Mouse (Mus musculus): ENCODE results near the gene Gm11549.
A peak's percentile ranks its signal among the peaks of the same experiment; 100 is the strongest.

The Gm11549 gene

DNA sequence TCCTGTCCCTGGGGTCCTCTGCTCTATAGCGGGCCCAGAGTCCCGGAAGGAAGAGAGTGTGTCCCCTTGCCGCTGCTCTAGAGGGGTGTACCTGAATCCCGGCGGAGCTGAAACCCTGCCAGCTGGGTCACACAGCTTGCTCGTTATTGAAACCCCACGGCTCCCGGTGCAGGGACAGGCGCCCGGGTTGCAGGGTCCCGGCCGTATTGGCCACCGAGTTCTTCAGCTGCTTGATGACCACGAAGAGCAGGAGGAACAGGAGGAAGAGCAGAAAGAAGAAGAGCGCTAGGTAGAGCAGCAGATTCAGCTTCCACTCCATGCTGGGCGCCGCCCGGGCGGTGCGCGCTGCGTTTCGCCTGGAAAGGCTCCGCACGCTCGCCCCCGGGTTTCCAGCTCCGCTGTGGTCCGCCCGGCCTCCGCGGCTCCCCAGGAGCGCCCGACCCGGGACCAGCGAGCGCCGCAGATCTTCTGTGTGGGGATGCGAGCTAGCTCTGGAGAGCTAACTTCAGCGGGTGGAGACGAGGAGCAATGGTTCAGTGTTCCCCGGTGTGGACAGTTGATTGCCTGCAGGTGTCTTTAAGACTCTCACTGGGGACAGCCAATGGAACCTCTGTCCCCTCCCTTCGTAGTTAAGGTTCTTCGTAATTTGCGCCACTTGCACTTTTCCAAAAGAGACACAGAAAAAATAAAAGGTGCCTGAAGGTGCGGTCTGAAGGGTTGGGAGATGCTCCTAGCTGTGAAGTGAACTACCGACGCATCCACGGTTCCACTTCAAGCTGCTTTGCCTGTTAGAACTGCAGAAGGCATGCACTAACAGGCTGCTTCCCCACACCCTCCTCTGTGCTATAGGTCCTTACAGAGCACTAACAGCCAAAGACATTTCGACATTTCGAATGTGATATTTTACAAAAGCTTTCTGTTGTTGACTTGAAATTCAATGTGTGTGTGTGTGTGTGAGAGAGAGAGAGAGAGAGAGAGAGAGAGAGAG, at the start of gene Gm11549:
Gene Gm11549 (minus strand): TSS at position 741 of the 988 bp plus-strand sequence.
- DNase-seq, result peak; percentile 47 to 54

DNA sequence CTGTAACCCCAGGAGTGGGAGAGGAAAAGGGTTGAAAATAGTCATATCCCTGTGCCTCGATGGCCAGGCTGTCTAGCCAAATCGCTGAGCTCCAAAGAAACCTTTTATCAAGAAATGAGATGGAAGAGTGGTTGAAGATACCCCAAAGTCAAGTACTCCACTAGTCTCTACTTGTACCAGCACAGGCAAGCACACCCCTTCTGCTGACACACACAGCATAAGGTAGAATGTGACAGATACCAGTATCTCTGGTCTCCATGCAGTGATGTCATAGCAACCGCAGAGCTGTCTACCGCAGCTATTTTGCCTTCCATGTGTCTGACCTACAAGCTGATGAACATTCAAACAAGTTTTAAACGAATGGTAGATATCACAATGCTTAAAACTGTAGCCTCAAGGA, 48.2 kb upstream of the Gm11549 start:
- DNase-seq, result no peak

DNA sequence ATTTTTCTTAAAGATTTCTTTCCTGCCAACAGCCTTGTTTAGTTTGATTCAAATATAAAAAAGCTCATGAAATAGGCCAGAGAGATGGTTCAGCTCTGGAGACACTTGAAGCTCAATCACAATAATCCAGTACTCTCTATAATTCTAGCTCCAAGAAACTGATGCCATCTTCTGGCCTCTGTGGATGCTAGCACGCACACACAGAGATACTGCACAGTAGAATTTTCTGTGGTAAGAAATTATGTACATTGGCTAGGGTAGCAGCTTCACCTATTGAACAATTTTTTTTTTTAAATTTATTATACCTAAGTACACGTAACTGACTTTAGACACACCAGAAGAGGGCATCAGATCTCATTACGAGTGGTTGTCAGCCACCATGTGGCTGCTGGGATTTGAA, 42.1 kb upstream of the Gm11549 start:
- no peak for DNase-seq

GRCm38 (mm10) chr3:36559606-36560005, 38.0 kb upstream of the Gm11549 start:
- no peak for DNase-seq

DNA sequence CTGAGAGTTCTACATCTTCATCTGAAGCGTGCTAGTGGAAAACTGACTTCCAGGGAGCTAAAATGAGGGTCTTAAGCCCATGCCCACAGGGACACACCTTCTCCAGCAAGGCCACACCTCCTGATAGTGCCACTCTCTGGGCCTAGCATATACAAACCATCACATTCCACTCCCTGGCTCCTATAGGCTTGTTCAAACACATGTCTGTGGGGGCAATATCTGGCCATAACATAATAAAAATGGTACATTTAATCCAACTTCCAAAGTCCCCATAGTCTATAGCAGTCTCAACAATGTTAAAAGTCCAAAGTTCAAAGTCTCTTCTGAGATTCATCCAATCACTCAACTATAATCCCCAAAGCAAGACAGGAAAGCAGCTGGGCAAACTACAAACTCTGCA, 36.0 kb upstream of the Gm11549 start:
- DNase-seq, result no peak

- peak; percentile 96 to 97 for DNase-seq
Measured at GRCm38 (mm10) chr3:36552406-36553047, 30.9 kb upstream of the Gm11549 start, which contains the start of gene Exosc9. Exosc9 (plus strand) TSS chr3:36552606.

DNA sequence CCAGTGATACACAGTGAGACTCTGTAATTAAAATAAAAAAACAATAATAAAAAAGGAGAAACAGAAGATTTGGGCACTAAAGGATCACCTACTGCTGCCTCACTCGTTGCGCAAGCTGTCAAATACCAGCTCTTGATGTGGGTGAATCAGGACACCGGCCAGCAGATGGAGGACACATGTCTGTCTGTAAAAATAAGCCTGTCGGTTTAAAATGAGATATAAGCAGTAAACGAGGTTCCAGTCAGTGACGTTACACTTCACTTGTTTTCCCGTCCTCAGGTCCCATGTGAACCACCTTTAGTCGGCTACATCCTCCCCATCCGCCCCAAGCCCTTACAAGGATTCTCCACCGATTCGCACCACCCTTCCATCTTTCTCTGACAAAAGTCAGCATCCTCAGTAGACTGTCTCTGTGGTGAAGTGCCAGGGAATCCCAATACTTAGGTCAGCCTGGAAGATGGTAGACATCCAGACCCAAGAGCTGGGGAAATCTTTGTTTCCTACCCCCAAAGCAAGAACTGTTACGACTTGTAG, 30.3 kb upstream of the Gm11549 start:
- no peak for DNase-seq

DNA sequence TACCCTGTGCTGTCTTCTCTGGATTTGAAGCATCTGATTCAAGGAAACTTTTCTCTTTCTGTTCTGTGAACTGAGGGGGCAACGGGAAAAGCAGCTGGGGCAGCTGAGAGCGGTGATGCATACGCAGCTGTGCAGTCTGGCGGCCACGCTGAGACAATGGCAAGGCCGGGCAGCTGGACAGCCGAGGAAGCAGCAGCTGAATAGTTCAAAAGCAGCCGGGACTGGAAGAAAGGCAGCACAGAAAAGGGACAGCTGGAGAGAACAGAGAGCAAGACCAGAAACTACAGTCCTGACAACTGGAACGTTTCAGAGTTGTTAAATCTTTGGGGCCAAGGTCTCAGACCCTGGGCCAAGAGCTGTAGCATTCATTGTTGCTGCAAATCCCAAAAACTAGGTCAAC, 29.7 kb upstream of the Gm11549 start:
- DNase-seq, result peak; percentile 49 to 61

DNA sequence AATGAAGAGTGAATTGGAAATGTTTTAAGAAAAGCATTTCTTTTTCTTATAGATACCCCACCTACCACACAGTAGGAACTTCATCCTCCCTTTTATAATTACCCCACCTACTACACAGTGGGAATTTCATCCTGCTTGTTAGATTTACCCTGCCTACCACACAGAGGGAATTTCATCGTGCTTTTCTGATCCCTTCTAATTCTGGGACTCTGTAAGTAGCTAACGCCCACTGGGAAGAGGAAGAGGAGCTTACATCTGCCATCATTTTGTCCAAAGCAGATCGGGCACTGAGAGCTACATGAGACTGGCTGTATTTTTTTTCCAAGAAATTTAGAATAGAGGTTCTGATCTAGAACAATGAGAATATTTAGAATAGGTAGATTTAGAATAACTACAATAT, 23.3 kb upstream of the Gm11549 start:
- DNase-seq, result no peak

- no peak for DNase-seq
Measured at GRCm38 (mm10) chr3:36541399-36541798, 19.8 kb upstream of the Gm11549 start.

DNA sequence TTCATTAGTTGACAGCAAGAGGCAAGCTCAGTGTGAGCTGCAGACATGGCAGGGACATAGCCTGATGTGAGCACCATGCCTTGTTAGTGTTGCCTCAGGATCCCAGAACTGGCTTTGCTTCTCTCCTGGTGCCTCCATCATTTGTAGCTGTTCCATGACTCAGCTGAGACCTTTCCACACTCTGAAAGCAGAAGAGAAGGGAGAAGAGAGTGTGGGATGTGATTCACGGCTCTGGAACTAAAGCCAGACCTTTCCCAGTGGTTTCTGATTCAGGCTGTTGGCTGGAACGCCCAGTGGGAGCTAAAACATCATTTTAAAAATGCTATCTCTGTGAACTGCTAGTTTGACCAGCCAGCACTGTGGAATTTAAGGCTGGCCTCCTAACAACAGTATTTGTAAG, 19.1 kb upstream of the Gm11549 start:
- no peak for DNase-seq

- no peak for DNase-seq
Measured at GRCm38 (mm10) chr3:36537701-36538470, 16.3 kb upstream of the Gm11549 start.

- no peak for DNase-seq
Measured at GRCm38 (mm10) chr3:36536041-36536440, 14.4 kb upstream of the Gm11549 start.

DNA sequence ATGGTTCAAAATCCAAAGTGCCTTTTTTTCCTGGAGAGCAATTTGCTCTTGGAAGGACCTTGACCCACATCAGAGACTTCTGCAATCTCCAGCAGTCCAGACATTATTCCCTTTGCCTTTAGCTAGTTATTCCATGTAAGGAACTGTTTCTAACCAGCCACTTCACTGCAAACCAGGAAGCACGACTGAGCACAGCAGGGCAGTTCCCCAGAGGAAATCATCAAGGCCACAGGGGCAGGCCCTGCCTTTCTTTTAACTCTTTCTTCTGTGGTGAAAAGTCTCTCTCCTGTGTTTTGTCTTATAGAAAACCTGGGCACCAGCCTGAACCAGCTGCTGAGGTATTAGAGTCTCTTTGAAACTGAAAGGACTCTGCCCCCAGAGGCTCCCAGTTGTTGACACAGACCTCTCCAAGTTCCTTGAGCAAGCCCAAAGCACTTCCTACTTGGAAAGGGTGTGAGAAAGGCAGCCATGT, 11.6 kb upstream of the Gm11549 start:
- peak in 1 of 2 experiments; percentile 13 for DNase-seq

DNA sequence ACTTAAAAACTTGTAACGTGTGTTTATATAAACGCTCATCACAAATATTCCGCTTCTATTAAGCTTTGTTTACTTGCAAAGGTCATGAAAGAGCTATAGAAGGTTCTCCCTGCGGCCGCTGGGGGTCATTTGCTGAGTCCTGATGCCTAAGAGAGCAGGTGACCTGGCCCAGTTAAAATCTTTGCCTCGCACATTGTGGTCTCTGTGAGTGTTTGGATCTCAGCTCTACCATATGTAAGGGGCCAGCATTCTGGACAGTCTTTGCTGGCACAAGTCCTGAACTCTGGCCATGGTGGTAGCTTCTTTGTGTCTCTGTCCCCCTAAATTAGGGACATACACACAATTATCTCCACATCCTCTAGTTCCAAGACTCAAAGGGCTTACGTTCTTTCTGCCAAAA, 11.1 kb upstream of the Gm11549 start:
- DNase-seq, result peak in 1 of 2 experiments; percentile 11

DNA sequence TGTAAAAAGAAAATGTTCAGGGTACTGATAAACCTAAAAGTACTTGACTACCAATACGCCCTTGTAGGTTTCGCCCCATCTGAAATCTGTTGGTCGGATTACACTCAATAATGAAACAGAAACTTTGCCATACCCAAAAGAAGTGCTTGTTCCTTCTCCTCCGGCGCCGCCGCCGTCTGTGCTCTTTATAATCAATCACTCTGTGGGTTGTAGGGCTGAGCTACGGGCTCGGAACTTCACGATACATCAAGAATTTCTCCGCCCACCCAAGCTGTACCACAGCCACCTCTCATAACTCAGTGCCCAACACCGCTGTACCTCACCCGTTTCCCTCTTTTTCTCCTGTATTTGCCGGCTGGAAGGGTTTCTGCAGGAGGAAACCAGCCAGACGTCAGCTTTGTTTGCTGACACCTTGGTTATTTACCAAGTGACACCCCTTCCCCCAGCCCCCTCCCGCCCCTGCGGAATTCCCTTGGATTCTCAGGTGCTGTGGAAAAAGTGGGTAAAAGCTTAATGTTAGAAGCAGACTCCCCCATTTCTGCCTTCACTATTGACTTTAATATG, 10.4 kb upstream of the Gm11549 start:
- DNase-seq, result peak in 1 of 2 experiments; percentile 12

DNA sequence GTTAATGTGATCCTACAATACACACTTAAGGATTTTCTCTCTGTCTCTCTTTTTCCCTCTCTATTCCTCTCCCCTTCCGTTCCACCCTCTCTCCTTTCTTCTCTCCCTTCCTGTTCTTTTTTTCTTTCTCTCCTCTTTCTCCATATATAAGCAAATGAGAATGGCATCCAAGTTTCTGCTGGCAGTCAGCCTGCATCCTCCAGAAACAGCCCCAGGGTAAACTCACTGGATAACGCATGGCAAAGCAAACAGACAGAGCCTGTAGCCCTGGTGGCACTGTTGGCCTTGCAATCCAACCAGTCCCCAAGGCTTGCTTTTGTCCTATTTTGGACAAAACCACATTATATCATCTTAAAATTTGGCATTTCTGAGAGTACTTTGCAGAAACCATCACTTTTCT, 9.6 kb upstream of the Gm11549 start:
- DNase-seq, result no peak

DNA sequence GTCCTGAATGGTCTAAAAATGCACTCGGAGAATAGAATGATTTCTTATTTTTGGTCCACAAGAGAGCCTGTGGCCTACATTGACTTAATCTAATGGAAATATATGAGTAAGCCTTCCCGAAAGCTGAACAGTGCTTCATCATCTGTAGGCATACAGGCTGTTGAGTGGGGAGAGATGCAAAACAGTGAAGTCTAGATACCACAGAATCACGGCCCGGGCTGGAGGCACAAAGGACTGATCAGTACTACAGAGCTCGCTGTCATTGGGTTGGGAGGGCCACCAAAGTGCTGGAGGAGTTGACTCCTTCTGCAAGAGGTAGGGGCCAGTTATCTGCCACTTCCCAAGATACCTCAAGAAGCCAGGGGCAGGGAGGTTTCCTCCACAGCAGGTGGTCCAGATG, 9.2 kb upstream of the Gm11549 start:
- DNase-seq, result no peak

- DNase-seq, result peak; percentile 65 to 73
Measured at GRCm38 (mm10) chr3:36530345-36530744, 8.7 kb upstream of the Gm11549 start.

- no peak for DNase-seq
Measured at GRCm38 (mm10) chr3:36524466-36524865, 2.9 kb upstream of the Gm11549 start.

DNA sequence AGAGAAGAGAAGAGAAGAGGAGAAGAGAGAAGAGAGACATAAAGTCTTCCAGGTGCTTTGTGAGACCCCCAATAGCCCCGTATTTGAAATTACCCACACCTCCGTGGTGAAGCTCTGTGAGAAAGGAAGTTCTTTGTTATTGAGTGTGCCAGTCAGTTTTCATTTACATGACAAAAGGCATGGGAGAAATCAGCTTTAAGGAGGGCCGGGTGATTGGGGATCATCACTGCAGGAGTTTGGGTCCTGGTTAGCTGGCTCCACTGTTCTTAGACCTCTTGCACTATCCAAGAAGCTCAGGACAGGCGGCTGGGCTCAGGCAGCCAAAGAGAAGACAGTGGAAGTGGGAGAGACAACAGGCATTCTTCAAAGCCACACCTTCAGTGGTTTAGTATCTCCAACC, 524 bp upstream of the Gm11549 start:
- no peak for DNase-seq

- DNase-seq, result no peak
Measured at GRCm38 (mm10) chr3:36516196-36516595, 5.4 kb downstream of the Gm11549 start.

All from kidney, postnatal 4 days (tissue).